Mouse (Mus musculus) C2C12 (cell line): Measurements from ENCODE around the gene Nrbf2. TPM values are rescaled to one million over a fixed set of nuclear protein-coding genes. Genes with fewer than 3 reads are reported as not detected.

Experiments
- H3K27me3 ChIP-seq: one replicate; pipeline ENCODE4 v1.6.1; 2011; ENCODE audit not compliant: control insufficient read depth, insufficient read depth, insufficient read length
- H3K36me3 ChIP-seq: one replicate; pipeline ENCODE4 v1.6.1; 2011; ENCODE audit not compliant: control insufficient read depth, insufficient read depth
- H3K4me3 ChIP-seq: one replicate; pipeline ENCODE4 v1.5.1; 2011; ENCODE audit warnings: mild to moderate bottlenecking, control low read depth; ENCODE audit not compliant: poor library complexity, insufficient read depth, severe bottlenecking
- H3K79me2 ChIP-seq: one replicate; pipeline ENCODE4 v1.6.1; 2011; ENCODE audit not compliant: control insufficient read depth, insufficient read depth
- H3K79me3 ChIP-seq: one replicate; pipeline ENCODE4 v1.6.1; 2011; ENCODE audit warnings: low read depth, control low read depth
- H3ac ChIP-seq: one replicate; pipeline ENCODE3; 2011; ENCODE audit warnings: low read depth; ENCODE audit not compliant: control insufficient read depth, insufficient read length
- CEBPB ChIP-seq: IDR thresholded peaks from one replicate; pipeline ENCODE4 v1.6.1; 2011; ENCODE audit warnings: low read depth, mild to moderate bottlenecking, control low read depth, moderate library complexity
- CTCF ChIP-seq: IDR thresholded peaks from one replicate; pipeline ENCODE4 v1.5.1; 2011; ENCODE audit not compliant: control insufficient read depth, insufficient read depth, insufficient read length
- FOSL1 ChIP-seq: IDR thresholded peaks from one replicate; pipeline ENCODE4 v1.8.0; 2011; ENCODE audit warnings: mild to moderate bottlenecking, low read length; ENCODE audit not compliant: poor library complexity, insufficient read depth, severe bottlenecking
- MAX ChIP-seq: IDR thresholded peaks from one replicate; pipeline ENCODE4 v1.6.1; 2011; ENCODE audit warnings: mild to moderate bottlenecking, control low read depth
- MYOD1 ChIP-seq: IDR thresholded peaks from one replicate; pipeline ENCODE4 v1.6.1; 2011; ENCODE audit warnings: low read depth; ENCODE audit not compliant: control insufficient read depth, insufficient read length
- MYOG ChIP-seq: IDR thresholded peaks from one replicate; pipeline ENCODE4 v1.6.1; 2011; ENCODE audit not compliant: control insufficient read depth, insufficient read length; ENCODE audit errors: extremely low read depth
- USF1 ChIP-seq: IDR thresholded peaks from one replicate; pipeline ENCODE4 v1.6.1; 2011; ENCODE audit warnings: low read depth, mild to moderate bottlenecking, control low read depth, moderate library complexity
- long read RNA-seq, 2 experiments: library from polyadenylated mRNA; unstranded; transcript quantifications; one replicate each; pipeline ENCODE4 v2.0.0; 2019 to 2020
- polyA plus RNA-seq: library from polyadenylated mRNA; unstranded; fragments of >200 nt; fragmentation: generic; extraction: Trizol; gene quantifications from one replicate; pipeline ENCODE4 v1.2.1, GENCODE M21; 2012; ENCODE audit warnings: missing spikeins

Nrbf2 gene
- polyA plus RNA-seq, result 14.8 TPM
- long read RNA-seq, experiment 1, transcript Nrbf2-201 (4 exons, 1,813 nt), result major isoform, 24 of 28 reads
- long read RNA-seq, experiment 1, partial matches to known transcripts, result 1 of 28 reads
- long read RNA-seq, experiment 1, other reads (novel, unspliced or antisense), result 3 of 28 reads
- long read RNA-seq, experiment 2, transcript Nrbf2-201 (4 exons, 1,813 nt), result major isoform, 95 of 124 reads
- long read RNA-seq, experiment 2, partial matches to known transcripts, result 0 of 124 reads
- long read RNA-seq, experiment 2, other reads (novel, unspliced or antisense), result 29 of 124 reads

DNA sequence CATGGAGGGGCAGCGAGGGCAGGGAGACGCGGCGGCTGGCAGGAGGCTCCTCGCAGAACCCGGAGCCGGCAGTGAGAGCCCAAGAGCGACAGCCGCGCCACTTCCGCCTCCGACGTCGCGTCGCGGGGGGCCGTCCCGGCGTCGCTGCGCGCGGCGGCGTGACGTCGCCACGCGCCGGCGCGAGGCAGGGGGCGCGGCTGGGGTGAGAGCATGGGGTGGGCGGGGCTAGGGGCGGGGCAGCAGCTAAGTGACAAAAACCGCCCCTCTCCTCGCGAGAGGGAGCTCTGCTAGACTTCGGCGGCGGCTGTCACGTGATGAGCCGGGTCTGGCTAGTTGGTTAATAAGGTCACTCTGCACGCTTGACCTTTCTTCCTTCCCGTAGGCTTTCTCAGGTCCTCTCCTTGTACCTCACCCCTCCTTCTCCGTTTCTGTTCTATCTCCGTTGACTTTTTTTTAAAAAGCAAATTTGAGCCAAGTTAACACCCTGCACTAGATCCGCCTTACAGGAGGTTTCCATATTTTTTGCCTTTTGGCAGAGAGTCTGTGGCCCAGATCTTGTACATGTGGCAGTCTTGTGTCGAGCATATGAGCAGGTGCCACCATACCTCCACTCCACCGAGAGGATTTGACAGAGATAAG is at the start of gene Nrbf2:
Nrbf2 (minus strand) TSS at position 130 of the 639 bp plus-strand sequence.
- TF ChIP-seq MAX (peak; percentile 85), MYOG (no peak), FOSL1 (no peak), MYOD1 (no peak), USF1 (peak; percentile 94), CEBPB (no peak), CTCF (no peak)
- Histone ChIP-seq H3K79me3 (peaks cover 39% of the 10 kb centered on the region), H3K36me3 (no peaks in the 10 kb centered on the region)

GRCm38 (mm10) chr10:67330580-67330979 is 45.5 kb upstream of the Nrbf2 start:
- TF ChIP-seq MYOD1 (no peak), USF1 (no peak), CEBPB (no peak), MAX (no peak), CTCF (no peak), MYOG (no peak), FOSL1 (no peak)
- no peaks in the 10 kb centered on the region for H3K79me2 ChIP-seq
- no peak overlapping the region for H3K4me3 ChIP-seq
- H3K27me3 ChIP-seq, result no peaks in the 10 kb centered on the region
- no peaks in the 10 kb centered on the region for H3K36me3 ChIP-seq
- no peak overlapping the region for H3ac ChIP-seq
- H3K79me3 ChIP-seq, result no peaks in the 10 kb centered on the region

More for the DNA sequence above, at the start of gene Nrbf2:
- peak within 1 kb of the TSS; percentile 99 for H3ac ChIP-seq
- H3K27me3 ChIP-seq, result no peaks in the 10 kb centered on the region
- H3K4me3 ChIP-seq, result peak within 1 kb of the TSS; percentile 88
- peaks cover 47% of the 10 kb centered on the region for H3K79me2 ChIP-seq

- Histone ChIP-seq H3K4me3 (no peak overlapping the region), H3K79me2 (no peaks in the 10 kb centered on the region), H3K36me3 (no peaks in the 10 kb centered on the region), H3ac (no peak overlapping the region), H3K79me3 (no peaks in the 10 kb centered on the region), H3K27me3 (no peaks in the 10 kb centered on the region)
- TF ChIP-seq CEBPB (no peak), FOSL1 (no peak), MYOD1 (no peak), USF1 (no peak), MAX (no peak), MYOG (no peak), CTCF (no peak)
These were observed 44.6 kb upstream of the Nrbf2 start for GRCm38 (mm10) chr10:67329661-67330060.

- Histone ChIP-seq H3K79me3 (no peaks in the 10 kb centered on the region), H3ac (no peak overlapping the region), H3K27me3 (no peaks in the 10 kb centered on the region), H3K36me3 (no peaks in the 10 kb centered on the region), H3K79me2 (no peaks in the 10 kb centered on the region), H3K4me3 (no peak overlapping the region)
- TF ChIP-seq MAX (no peak), CTCF (no peak), MYOG (no peak), FOSL1 (no peak), USF1 (no peak), MYOD1 (no peak), CEBPB (no peak)
These were observed 43.1 kb upstream of the Nrbf2 start for GRCm38 (mm10) chr10:67328208-67328607.

GRCm38 (mm10) chr10:67324036-67324435 is 38.9 kb upstream of the Nrbf2 start:
- Histone ChIP-seq H3K79me3 (no peaks in the 10 kb centered on the region), H3K36me3 (no peaks in the 10 kb centered on the region), H3K79me2 (no peaks in the 10 kb centered on the region), H3ac (no peak overlapping the region), H3K4me3 (no peak overlapping the region), H3K27me3 (no peaks in the 10 kb centered on the region)
- TF ChIP-seq CTCF (no peak), MAX (no peak), FOSL1 (no peak), MYOG (no peak), MYOD1 (no peak), CEBPB (no peak), USF1 (no peak)

DNA sequence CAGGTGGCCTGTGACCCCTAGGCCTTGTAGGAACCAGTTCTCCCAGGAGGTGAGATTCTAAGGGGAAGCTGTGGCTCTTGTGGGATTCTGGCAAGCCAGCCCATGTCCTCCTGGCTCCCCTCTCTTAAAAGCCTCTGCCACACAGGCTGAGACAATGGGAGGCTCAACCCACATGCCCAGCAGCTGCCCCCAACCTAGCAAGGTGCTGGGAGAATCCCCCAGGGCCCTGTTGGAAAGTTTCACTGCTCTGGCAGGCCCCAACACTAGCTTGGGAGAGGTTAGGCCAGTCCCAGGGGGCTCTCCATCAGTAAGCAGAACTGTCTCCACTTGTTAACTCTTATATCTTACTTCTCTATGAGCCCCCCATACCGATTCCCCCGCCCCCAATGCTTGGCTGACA is 36.3 kb upstream of the Nrbf2 start:
- Histone ChIP-seq H3K27me3 (no peaks in the 10 kb centered on the region), H3K79me3 (no peaks in the 10 kb centered on the region), H3K36me3 (no peaks in the 10 kb centered on the region), H3ac (no peak overlapping the region), H3K79me2 (no peaks in the 10 kb centered on the region), H3K4me3 (no peak overlapping the region)
- TF ChIP-seq MYOG (no peak), CTCF (no peak), FOSL1 (no peak), MYOD1 (no peak), CEBPB (no peak), USF1 (no peak), MAX (no peak)
